Mouse (Mus musculus): ENCODE measurements at regions not wholly inside any gene's neighbourhood (a gene's known extent, or its start where the extent isn't known, plus 50 kb on each side); places are given as distances from the start of the nearest gene placed in this dataset.
"Not testable (repeated sequence)": the region's sequence is repeated elsewhere in the genome, so short reads cannot be mapped to it uniquely, and the experiment has no call there.

GRCm38 (mm10) chr7:60293556-60293955 is 153.5 kb upstream of the Snrpn start:
- Histone ChIP-seq H3K27me3 (no peaks in the 10 kb centered on the region), H3K36me3 (no peaks in the 10 kb centered on the region), H3K4me1 (replicated peaks) (no peaks in the 10 kb centered on the region), H3K9me3 (peaks cover 5% of the 10 kb centered on the region; the same call in 1 of the 2 replicates), H3K4me3 (no peak overlapping the region), H3K27ac (no peak overlapping the region), H3K4me2 (no peak overlapping the region), H3K9ac (no peak overlapping the region)
- WGBS, result 83% methylated on average over 9 of the region's 9 CpGs
- ATAC-seq (ENCODE audit: low FRiP score), result no peak

GRCm38 (mm10) chr7:60244187-60244866 is 104.3 kb upstream of the Snrpn start:
- peak; percentile 99 for ATAC-seq (ENCODE audit: low FRiP score)
- H3K9ac ChIP-seq; H3K9me3 ChIP-seq; H3K27me3 ChIP-seq; H3K36me3 ChIP-seq; H3K4me1 ChIP-seq (replicated peaks); H3K27ac ChIP-seq: not testable (repeated sequence)
- peak overlapping the region; percentile 39 for H3K4me3 ChIP-seq
- peak overlapping the region; percentile 40 for H3K4me2 ChIP-seq
- 18% methylated on average over 22 of the region's 22 CpGs for WGBS

GRCm38 (mm10) chr7:60243746-60244145 is 103.7 kb upstream of the Snrpn start:
- H3K4me2 ChIP-seq, result peak overlapping the region; percentile 40
- WGBS, result 33% methylated on average over 11 of the region's 11 CpGs
- H3K9ac ChIP-seq, result peak overlapping the region; percentile 47; the same call in 1 of the 2 replicates
- not testable (repeated sequence) for H3K4me1 ChIP-seq (replicated peaks); H3K36me3 ChIP-seq; H3K27ac ChIP-seq; H3K9me3 ChIP-seq; H3K27me3 ChIP-seq
- peak; percentile 91 for ATAC-seq (ENCODE audit: low FRiP score)
- H3K4me3 ChIP-seq, result peak overlapping the region; percentile 39

- H3K9me3 ChIP-seq; H3K4me2 ChIP-seq; H3K36me3 ChIP-seq; H3K27me3 ChIP-seq; ATAC-seq (ENCODE audit: low FRiP score); H3K9ac ChIP-seq; H3K4me1 ChIP-seq (replicated peaks); H3K4me3 ChIP-seq; H3K27ac ChIP-seq: not testable (repeated sequence)
- 11% methylated on average over 4 of the region's 4 CpGs for WGBS
These were observed 98.7 kb upstream of the Snrpn start for GRCm38 (mm10) chr7:60238595-60239195.

- H3K36me3 ChIP-seq; H3K27me3 ChIP-seq; H3K4me1 ChIP-seq (replicated peaks); H3K4me2 ChIP-seq; H3K27ac ChIP-seq; H3K4me3 ChIP-seq; H3K9ac ChIP-seq; H3K9me3 ChIP-seq: not testable (repeated sequence)
- 50% methylated on average over 3 of the region's 3 CpGs for WGBS
- ATAC-seq (ENCODE audit: low FRiP score), result peak; percentile 54
These were observed 76.6 kb upstream of the Snrpn start for GRCm38 (mm10) chr7:60216358-60217273.

All from hindbrain, embryonic 13.5 days (tissue).